Mouse (Mus musculus) intestine, embryonic 14.5 days (tissue): ENCODE measurements around the gene Add1. TPM values are rescaled to one million over a fixed set of nuclear protein-coding genes. Genes with fewer than 3 reads are reported as not detected.

ENCODE experiments used
- ATAC-seq: fragments of 200-750 bp; cut with Nextera tagmentation; replicated peaks from 2 replicates; pipeline ENCODE4 v1.8.0; 2017; ENCODE audit warnings: low read depth, moderate number of reproducible peaks, moderate TSS enrichment, moderate library complexity; ENCODE audit not compliant: low FRiP score, low TSS enrichment
- DNase-seq: peaks from one replicate; pipeline ENCODE4 v3.0.0-alpha.2; 2018; ENCODE audit warnings: low spot score
- H3K27ac ChIP-seq: fragments of 300-500 bp; sonication (generic); 2 replicates; pipeline ENCODE4 v1.5.1; 2014; ENCODE audit warnings: low read depth, mild to moderate bottlenecking, control low read depth
- H3K27me3 ChIP-seq: fragments of 300-500 bp; sonication (generic); replicated peaks from 2 replicates; pipeline ENCODE4 v1.6.1; 2014; ENCODE audit warnings: low read length, control low read depth; ENCODE audit not compliant: control insufficient read depth, insufficient read depth
- H3K36me3 ChIP-seq: fragments of 300-500 bp; sonication (generic); 2 replicates; pipeline ENCODE4 v1.6.1; 2014; ENCODE audit warnings: low read length, control low read depth; ENCODE audit not compliant: control insufficient read depth, insufficient read depth
- H3K4me1 ChIP-seq: fragments of 300-500 bp; sonication (generic); replicated peaks from 2 replicates; pipeline ENCODE4 v1.6.1; 2014; ENCODE audit warnings: low read length, control low read depth, mixed read lengths; ENCODE audit not compliant: control insufficient read depth, insufficient read depth
- H3K4me2 ChIP-seq: fragments of 300-500 bp; sonication (generic); 2 replicates; pipeline ENCODE4 v1.6.1; 2014; ENCODE audit warnings: low read length
- H3K4me3 ChIP-seq: fragments of 300-500 bp; sonication (generic); 2 replicates; pipeline ENCODE4 v1.5.1; 2014; ENCODE audit warnings: low read depth, low read length, control low read depth, mixed read lengths
- H3K9ac ChIP-seq: fragments of 300-500 bp; sonication (generic); 2 replicates; pipeline ENCODE4 v1.6.1; 2014; ENCODE audit warnings: mild to moderate bottlenecking, low read length
- H3K9me3 ChIP-seq: fragments of 300-500 bp; sonication (generic); 2 replicates; pipeline ENCODE4 v1.6.1; 2016; ENCODE audit warnings: low read length, control low read depth; ENCODE audit not compliant: control insufficient read depth
- WGBS: fragments of 180-500 bp; shearing (Covaris S2); extraction: QIAGEN DNeasy Blood & Tissue Kit; methylation state at CpG from one replicate; pipeline ENCODE4 v1.1.7; 2014; 5-methylcytosine and 5-hydroxymethylcytosine counted together
- polyA plus RNA-seq: library from polyadenylated mRNA; unstranded; fragments of >200 nt; fragmentation: Nextera tagmentation; extraction: Ambion mirVana; gene quantifications from 2 replicates; pipeline ENCODE4 v1.2.1, GENCODE M21; 2014

The Add1 gene
- polyA plus RNA-seq, 1 experiment from 2014 or later = 183 TPM

- H3K4me1 ChIP-seq = no peaks in the 10 kb centered on the region
- no peak overlapping the region for H3K4me2 ChIP-seq
- H3K36me3 ChIP-seq = peaks cover 62% of the 10 kb centered on the region
- H3K9ac ChIP-seq = no peak overlapping the region
- no peak overlapping the region for H3K27ac ChIP-seq
- ATAC-seq (no peak), DNase-seq (no peak)
- WGBS = 94% methylated on average over 5 of the region's 5 CpGs
- no peaks in the 10 kb centered on the region for H3K27me3 ChIP-seq
- H3K9me3 ChIP-seq = no peaks in the 10 kb centered on the region
- no peak overlapping the region for H3K4me3 ChIP-seq
Observed at GRCm38 (mm10) chr5:34604576-34604975, 31.1 kb downstream of the Add1 start.

- H3K9ac ChIP-seq = no peak overlapping the region
- H3K27ac ChIP-seq = no peak overlapping the region
- no peak for ATAC-seq
- no peak overlapping the region for H3K4me3 ChIP-seq
- no peaks in the 10 kb centered on the region for H3K4me1 ChIP-seq
- no peaks in the 10 kb centered on the region for H3K9me3 ChIP-seq
- peaks cover 68% of the 10 kb centered on the region for H3K36me3 ChIP-seq
- no peak overlapping the region for H3K4me2 ChIP-seq
- no peaks in the 10 kb centered on the region for H3K27me3 ChIP-seq
- 85% methylated on average over 8 of the region's 8 CpGs for WGBS
- DNase-seq = no peak
Observed at GRCm38 (mm10) chr5:34607100-34607880, 33.8 kb downstream of the Add1 start.

GRCm38 (mm10) chr5:34608226-34608625 lies 34.8 kb downstream of the Add1 start:
- Histone ChIP-seq H3K36me3 (peaks cover 67% of the 10 kb centered on the region), H3K27ac (no peak overlapping the region), H3K4me3 (no peak overlapping the region), H3K27me3 (no peaks in the 10 kb centered on the region), H3K4me1 (no peaks in the 10 kb centered on the region), H3K9me3 (no peaks in the 10 kb centered on the region), H3K4me2 (no peak overlapping the region), H3K9ac (no peak overlapping the region)
- WGBS = 57% methylated on average over 3 of the region's 3 CpGs
- DNase-seq (no peak), ATAC-seq (no peak)

- no peak for ATAC-seq
- Histone ChIP-seq H3K4me1 (no peaks in the 10 kb centered on the region), H3K27me3 (no peaks in the 10 kb centered on the region), H3K36me3 (peaks cover 78% of the 10 kb centered on the region), H3K27ac (no peak overlapping the region), H3K9ac (no peak overlapping the region), H3K4me2 (no peak overlapping the region), H3K9me3 (no peaks in the 10 kb centered on the region), H3K4me3 (no peak overlapping the region)
- WGBS = 94% methylated on average over 4 of the region's 4 CpGs
- no peak for DNase-seq
Observed at GRCm38 (mm10) chr5:34609966-34610365, 36.5 kb downstream of the Add1 start.

- 88% methylated on average over 2 of the region's 2 CpGs for WGBS
- ATAC-seq (no peak), DNase-seq (no peak)
- Histone ChIP-seq H3K4me3 (no peak overlapping the region), H3K27ac (no peak overlapping the region), H3K4me2 (no peak overlapping the region), H3K4me1 (peaks cover 11% of the 10 kb centered on the region), H3K9ac (no peak overlapping the region), H3K36me3 (peaks cover 75% of the 10 kb centered on the region), H3K27me3 (no peaks in the 10 kb centered on the region), H3K9me3 (no peaks in the 10 kb centered on the region)
Observed at GRCm38 (mm10) chr5:34632996-34633395, 59.5 kb downstream of the Add1 start.

GRCm38 (mm10) chr5:34633641-34634040 lies 60.2 kb downstream of the Add1 start:
- 57% methylated on average over 4 of the region's 4 CpGs for WGBS
- Histone ChIP-seq H3K4me1 (peaks cover 11% of the 10 kb centered on the region), H3K27me3 (no peaks in the 10 kb centered on the region), H3K36me3 (peaks cover 75% of the 10 kb centered on the region), H3K4me2 (no peak overlapping the region), H3K9me3 (no peaks in the 10 kb centered on the region), H3K27ac (no peak overlapping the region), H3K9ac (no peak overlapping the region), H3K4me3 (no peak overlapping the region)
- no peak for DNase-seq
- ATAC-seq = no peak

- Histone ChIP-seq H3K27me3 (no peaks in the 10 kb centered on the region), H3K36me3 (peaks cover 75% of the 10 kb centered on the region), H3K9ac (no peak overlapping the region), H3K4me1 (peaks cover 11% of the 10 kb centered on the region), H3K4me3 (no peak overlapping the region), H3K9me3 (no peaks in the 10 kb centered on the region), H3K4me2 (no peak overlapping the region), H3K27ac (no peak overlapping the region)
- ATAC-seq (no peak), DNase-seq (no peak)
- 89% methylated on average over 13 of the region's 13 CpGs for WGBS
Observed at GRCm38 (mm10) chr5:34634746-34635400, 61.4 kb downstream of the Add1 start.

- no peak for DNase-seq
- ATAC-seq = no peak; the same call in 1 of the 2 replicates
- H3K36me3 ChIP-seq = peaks cover 75% of the 10 kb centered on the region
- H3K27ac ChIP-seq = no peak overlapping the region
- 57% methylated on average over 10 of the region's 10 CpGs for WGBS
- no peaks in the 10 kb centered on the region for H3K9me3 ChIP-seq
- H3K4me1 ChIP-seq = peaks cover 11% of the 10 kb centered on the region
- H3K4me2 ChIP-seq = peak overlapping the region; percentile 85
- peak overlapping the region; percentile 71 for H3K4me3 ChIP-seq
- H3K27me3 ChIP-seq = no peaks in the 10 kb centered on the region
- peak overlapping the region; percentile 68 for H3K9ac ChIP-seq
Observed at GRCm38 (mm10) chr5:34635665-34636192, 62.3 kb downstream of the Add1 start.
